Mouse (Mus musculus) limb, embryonic 11.5 days (tissue): Measurements from ENCODE around the gene AI837181. TPM values are rescaled to one million over a fixed set of nuclear protein-coding genes. Genes with fewer than 3 reads are reported as not detected.

Experiments
- ATAC-seq: fragments of 200-750 bp; cut with Nextera tagmentation; 2 replicates; pipeline ENCODE4 v1.8.0; 2017; ENCODE audit warnings: low read depth; ENCODE audit not compliant: insufficient number of reproducible peaks, low FRiP score, low TSS enrichment
- DNase-seq: peaks from one replicate; pipeline ENCODE4 v3.0.0-alpha.2; 2015; ENCODE audit warnings: low spot score
- H3K27ac ChIP-seq: fragments of 300-500 bp; sonication (generic); replicated peaks from 2 replicates; pipeline ENCODE4 v1.5.1; 2014; ENCODE audit warnings: low read depth, mild to moderate bottlenecking, low read length
- H3K27me3 ChIP-seq: fragments of 300-500 bp; sonication (generic); 2 replicates; pipeline ENCODE4 v1.6.1; 2014; ENCODE audit warnings: mild to moderate bottlenecking, low read length, mixed read lengths; ENCODE audit not compliant: control insufficient read depth, insufficient read depth
- H3K36me3 ChIP-seq: fragments of 300-500 bp; sonication (generic); 2 replicates; pipeline ENCODE4 v1.6.1; 2014; ENCODE audit warnings: mild to moderate bottlenecking, low read length, moderate library complexity, mixed read lengths; ENCODE audit not compliant: control insufficient read depth, insufficient read depth
- H3K4me1 ChIP-seq: fragments of 300-500 bp; sonication (generic); 2 replicates; pipeline ENCODE4 v1.6.1; 2014; ENCODE audit warnings: low read length, mixed read lengths; ENCODE audit not compliant: control insufficient read depth, insufficient read depth
- H3K4me2 ChIP-seq: fragments of 300-500 bp; sonication (generic); 2 replicates; pipeline ENCODE4 v1.6.1; 2014; ENCODE audit warnings: low read depth, mild to moderate bottlenecking, moderate library complexity; ENCODE audit not compliant: severe bottlenecking
- H3K4me3 ChIP-seq: fragments of 300-500 bp; sonication (generic); 2 replicates; pipeline ENCODE4 v1.5.1; 2014; ENCODE audit warnings: low read depth, low read length
- H3K9ac ChIP-seq: fragments of 300-500 bp; sonication (generic); 2 replicates; pipeline ENCODE4 v1.6.1; 2014; ENCODE audit warnings: mild to moderate bottlenecking, low read length
- H3K9me3 ChIP-seq: fragments of 300-500 bp; sonication (generic); 2 replicates; pipeline ENCODE4 v1.6.1; 2016; ENCODE audit warnings: low read length; ENCODE audit not compliant: control insufficient read depth
- WGBS: fragments of 180-500 bp; shearing (Covaris S2); extraction: QIAGEN DNeasy Blood & Tissue Kit; methylation state at CpG from one replicate; pipeline ENCODE4 v1.1.7; 2014; 5-methylcytosine and 5-hydroxymethylcytosine counted together
- polyA plus RNA-seq: library from polyadenylated mRNA; unstranded; fragments of >200 nt; fragmentation: Nextera tagmentation; extraction: Ambion mirVana; gene quantifications from 2 replicates; pipeline ENCODE4 v1.2.1, GENCODE M21; 2014

The AI837181 gene
- polyA plus RNA-seq, 1 experiment from 2014 or later = 47.7 TPM

DNA sequence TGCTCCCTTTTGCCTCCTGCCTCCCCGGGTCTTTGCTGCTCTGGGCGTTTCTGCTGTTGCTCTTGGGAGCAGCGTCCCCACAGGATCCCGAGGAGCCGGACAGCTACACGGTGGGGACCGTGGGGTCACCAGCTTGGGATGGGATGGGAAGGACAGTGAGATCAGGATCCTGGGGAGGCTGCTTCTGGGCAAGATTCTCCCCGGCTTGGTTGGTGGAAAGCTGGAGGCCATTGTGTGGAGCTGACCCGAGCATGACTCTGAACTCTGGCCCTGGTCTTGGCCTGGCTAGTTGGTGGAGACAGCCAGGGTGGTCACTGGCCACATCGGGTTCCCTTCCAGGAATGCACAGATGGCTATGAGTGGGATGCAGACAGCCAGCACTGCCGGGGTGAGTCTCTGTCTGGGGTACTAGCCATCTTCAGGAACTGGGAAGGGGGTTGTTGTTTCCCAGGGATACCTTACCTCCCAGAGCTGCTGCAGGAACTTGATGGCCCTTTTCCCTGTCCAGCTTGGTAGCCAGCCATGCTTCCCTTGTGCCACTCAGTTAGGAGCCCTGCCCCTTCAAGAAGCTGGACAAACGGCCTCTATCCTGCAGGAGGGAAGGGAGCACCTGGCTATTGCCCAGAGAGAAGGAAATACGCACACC, 50.2 kb downstream of the AI837181 start:
- Histone ChIP-seq H3K27me3 (no peaks in the 10 kb centered on the region), H3K4me2 (peak overlapping the region; percentile 88), H3K9ac (peak overlapping the region; percentile 87), H3K4me1 (peaks cover 10% of the 10 kb centered on the region), H3K4me3 (peak overlapping the region; percentile 60), H3K27ac (peak overlapping the region; percentile 87), H3K9me3 (no peaks in the 10 kb centered on the region), H3K36me3 (0 out of 2 replicates have a peak, but pooled peaks cover 2% of the 10 kb centered on the region)
- no peak for DNase-seq
- ATAC-seq = 0 out of 2 replicates have a peak, but pooled peaks have one; percentile 13
- WGBS = 19% methylated on average over 13 of the region's 13 CpGs

Other genes starting within 250 kb of the AI837181 start
- gene Pacs1, start 152.0 kb upstream of the AI837181 start, polyA plus RNA-seq = 29.3 and 34.2 TPM in 2 replicates
- 405 and 414 TPM in 2 replicates for gene Sf3b2, start 129.7 kb upstream of the AI837181 start, polyA plus RNA-seq
- gene Gal3st3, start 126.8 kb upstream of the AI837181 start, polyA plus RNA-seq = 8.6 and 8.8 TPM in 2 replicates
- gene Catsper1, start 89.4 kb upstream of the AI837181 start, polyA plus RNA-seq = not detected in 2 replicates
- 0.64 and 1.2 TPM in 2 replicates for gene Cst6, start 75.6 kb upstream of the AI837181 start, polyA plus RNA-seq
- gene Eif1ad, start 58.4 kb upstream of the AI837181 start, polyA plus RNA-seq = 78.9 and 89.3 TPM in 2 replicates
- 522 and 532 TPM in 2 replicates for gene Banf1, start 58.0 kb upstream of the AI837181 start, polyA plus RNA-seq
- 87.1 and 92.5 TPM in 2 replicates for gene Sart1, start 36.4 kb upstream of the AI837181 start, polyA plus RNA-seq
- gene Tsga10ip, start 22.6 kb upstream of the AI837181 start, polyA plus RNA-seq = not detected in 2 replicates
- 216 and 243 TPM in 2 replicates for gene Drap1, start 165 bp upstream of the AI837181 start, polyA plus RNA-seq
- not detected in 2 replicates for gene Fosl1, start 22.4 kb downstream of the AI837181 start, polyA plus RNA-seq
- 7.9 and 9.2 TPM in 2 replicates for gene Ccdc85b, start 32.8 kb downstream of the AI837181 start, polyA plus RNA-seq
- gene Fibp, start 35.5 kb downstream of the AI837181 start, polyA plus RNA-seq = 113 and 116 TPM in 2 replicates
- 0.72 and 1.0 TPM in 2 replicates for gene Ctsw, start 43.4 kb downstream of the AI837181 start, polyA plus RNA-seq
- gene Efemp2, start 48.8 kb downstream of the AI837181 start, polyA plus RNA-seq = 100 and 105 TPM in 2 replicates
- gene Mus81, start 63.3 kb downstream of the AI837181 start, polyA plus RNA-seq = 37.0 and 39.7 TPM in 2 replicates
- gene Cfl1, start 65.3 kb downstream of the AI837181 start, polyA plus RNA-seq = 3,315 and 3,495 TPM in 2 replicates
- 0.35 TPM in 1 of 2 replicates, not detected in the other for gene 1700020D05Rik, start 78.6 kb downstream of the AI837181 start, polyA plus RNA-seq
- gene Snx32, start 85.4 kb downstream of the AI837181 start, polyA plus RNA-seq = 8.6 and 9.0 TPM in 2 replicates
- 0.74 and 0.79 TPM in 2 replicates for gene Ovol1, start 135.5 kb downstream of the AI837181 start, polyA plus RNA-seq
- gene Ap5b1, start 142.9 kb downstream of the AI837181 start, polyA plus RNA-seq = 1.2 and 1.4 TPM in 2 replicates
- 173 and 185 TPM in 2 replicates for gene Rnaseh2c, start 176.7 kb downstream of the AI837181 start, polyA plus RNA-seq
- 33.6 and 36.6 TPM in 2 replicates for gene Kat5, start 185.1 kb downstream of the AI837181 start, polyA plus RNA-seq
- 40.9 and 41.4 TPM in 2 replicates for gene Rela, start 212.3 kb downstream of the AI837181 start, polyA plus RNA-seq
- 19.0 and 19.4 TPM in 2 replicates for gene Sipa1, start 238.6 kb downstream of the AI837181 start, polyA plus RNA-seq